Mouse (Mus musculus): ENCODE measurements at regions not wholly inside any gene's neighbourhood (a gene's known extent, or its start where the extent isn't known, plus 50 kb on each side); places are given as distances from the start of the nearest gene placed in this dataset.

GRCm38 (mm10) chr17:9322772-9323171, 99.1 kb upstream of the Gm17728 start:
- Histone ChIP-seq H3K9ac (replicated peaks; ENCODE audit: low read depth, low read length) (no peak overlapping the region), H3K27ac (ENCODE audit: low read depth) (no peak overlapping the region), H3K4me2 (ENCODE audit: low read depth, low read length) (no peak overlapping the region), H3K36me3 (replicated peaks; ENCODE audit: control insufficient read depth, insufficient read depth, low read length) (no peaks in the 10 kb centered on the region), H3K9me3 (replicated peaks; ENCODE audit: control insufficient read depth, low read length) (no peaks in the 10 kb centered on the region), H3K4me3 (ENCODE audit: low read depth, low read length) (no peak overlapping the region), H3K4me1 (ENCODE audit: control insufficient read depth, insufficient read depth) (no peaks in the 10 kb centered on the region), H3K27me3 (ENCODE audit: control insufficient read depth, insufficient read depth, low read length) (no peaks in the 10 kb centered on the region)
- WGBS: 68% methylated on average over 6 of the region's 6 CpGs
- TF ChIP-seq EP300 (IDR thresholded peaks at IDR 0.05; ENCODE audit: low read depth): no peak
- TF ChIP-seq CTCF (IDR thresholded peaks at IDR 0.05; ENCODE audit: low read depth): no peak
- ATAC-seq (ENCODE audit: insufficient read depth, low read depth) (no peak), DNase-seq (ENCODE audit: low spot score) (no peak)

- DNase-seq (ENCODE audit: low spot score): no peak
- Histone ChIP-seq H3K4me3 (ENCODE audit: low read depth, low read length) (no peak overlapping the region), H3K4me2 (ENCODE audit: low read depth, low read length) (no peak overlapping the region), H3K9me3 (replicated peaks; ENCODE audit: control insufficient read depth, low read length) (no peaks in the 10 kb centered on the region), H3K36me3 (replicated peaks; ENCODE audit: control insufficient read depth, insufficient read depth, low read length) (no peaks in the 10 kb centered on the region), H3K9ac (replicated peaks; ENCODE audit: low read depth, low read length) (no peak overlapping the region), H3K4me1 (ENCODE audit: control insufficient read depth, insufficient read depth) (no peaks in the 10 kb centered on the region), H3K27ac (ENCODE audit: low read depth) (no peak overlapping the region), H3K27me3 (ENCODE audit: control insufficient read depth, insufficient read depth, low read length) (no peaks in the 10 kb centered on the region)
- 68% methylated on average over 4 of the region's 4 CpGs for WGBS
- ATAC-seq (ENCODE audit: insufficient read depth, low read depth): no peak
- no peak for TF ChIP-seq CTCF (IDR thresholded peaks at IDR 0.05; ENCODE audit: low read depth)
- no peak for TF ChIP-seq EP300 (IDR thresholded peaks at IDR 0.05; ENCODE audit: low read depth)
Observed at GRCm38 (mm10) chr17:9328886-9329455, 92.9 kb upstream of the Gm17728 start.

- Histone ChIP-seq H3K27me3 (ENCODE audit: control insufficient read depth, insufficient read depth, low read length) (no peaks in the 10 kb centered on the region), H3K36me3 (replicated peaks; ENCODE audit: control insufficient read depth, insufficient read depth, low read length) (no peaks in the 10 kb centered on the region), H3K9me3 (replicated peaks; ENCODE audit: control insufficient read depth, low read length) (no peaks in the 10 kb centered on the region), H3K4me2 (ENCODE audit: low read depth, low read length) (no peak overlapping the region), H3K4me1 (ENCODE audit: control insufficient read depth, insufficient read depth) (no peaks in the 10 kb centered on the region), H3K9ac (replicated peaks; ENCODE audit: low read depth, low read length) (no peak overlapping the region), H3K4me3 (ENCODE audit: low read depth, low read length) (no peak overlapping the region), H3K27ac (ENCODE audit: low read depth) (no peak overlapping the region)
- 72% methylated on average over 5 of the region's 5 CpGs for WGBS
- ATAC-seq (ENCODE audit: insufficient read depth, low read depth) (no peak), DNase-seq (ENCODE audit: low spot score) (no peak)
- TF ChIP-seq EP300 (IDR thresholded peaks at IDR 0.05; ENCODE audit: low read depth) (no peak), CTCF (IDR thresholded peaks at IDR 0.05; ENCODE audit: low read depth) (no peak)
Observed at GRCm38 (mm10) chr17:9357572-9358159, 64.2 kb upstream of the Gm17728 start.

Data from heart, postnatal 0 days (tissue).